Mouse (Mus musculus) liver, embryonic 14.5 days (tissue): Measurements from ENCODE around the gene Hmcn1.

Source experiments
- CTCF ChIP-seq: IDR thresholded peaks from 2 replicates; pipeline ENCODE4 v1.5.1; 2016; ENCODE audit warnings: antibody characterized with exemption, low read depth, control low read depth
- EP300 ChIP-seq: IDR thresholded peaks from 2 replicates; pipeline ENCODE4 v1.6.1; 2016; ENCODE audit warnings: antibody characterized with exemption, low read depth

DNA sequence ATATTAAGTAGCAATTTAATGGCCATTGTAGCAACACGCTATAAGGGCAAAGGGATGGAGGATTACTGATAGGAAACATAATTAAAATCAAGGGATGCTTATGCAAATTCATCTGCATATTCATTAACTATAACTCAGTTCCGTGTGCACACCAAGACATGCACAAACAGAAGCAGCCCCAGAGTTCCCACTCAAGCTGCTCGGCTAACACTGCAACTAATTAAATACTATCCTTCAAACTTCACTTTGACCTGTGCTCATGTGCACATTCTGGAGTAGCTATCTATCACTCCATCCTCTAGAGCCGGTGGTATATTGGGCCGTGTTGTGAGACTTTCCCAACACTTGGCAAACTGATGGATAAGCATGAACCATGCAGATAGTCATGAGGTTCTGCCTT is 119.2 kb downstream of the Hmcn1 start:
- no peak for TF ChIP-seq EP300
- TF ChIP-seq CTCF = no peak
